Mouse (Mus musculus): ENCODE results near the gene Golga2. TPM values are rescaled to one million over a fixed set of nuclear protein-coding genes. Genes with fewer than 3 reads are reported as not detected.

The Golga2 gene
- total RNA-seq, 2 experiments from 2014 or later = 73.6 to 78.6 TPM

DNA sequence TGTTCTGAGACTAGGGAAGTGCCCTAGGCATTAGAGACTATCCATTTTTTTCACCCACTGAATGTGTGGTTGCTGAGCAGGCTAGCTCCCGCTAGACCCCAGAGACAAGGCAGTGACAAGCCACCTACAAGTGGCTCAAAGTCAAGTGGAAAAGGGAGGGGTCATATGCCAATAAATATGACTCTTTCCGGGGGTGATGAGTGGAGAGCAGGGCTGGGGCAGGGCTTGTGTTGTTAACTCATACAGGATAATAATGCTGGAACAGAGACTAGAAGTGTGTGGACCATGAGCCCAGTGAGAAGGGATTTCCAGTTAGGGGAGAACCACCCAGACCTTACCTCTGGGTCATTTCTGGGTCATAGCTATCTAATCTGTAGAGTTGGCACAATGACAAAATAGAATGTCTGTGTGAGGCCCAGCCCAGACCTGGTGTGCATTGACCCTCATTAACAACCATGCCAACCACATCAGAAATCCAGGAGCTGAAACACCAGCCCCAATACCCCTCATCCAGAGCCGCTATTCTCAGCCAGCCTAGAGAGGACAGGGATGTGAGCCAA lies 67.2 kb downstream of the Golga2 start:
- intact Hi-C loops (cut with DNase I) = no loop called here
- DNase-seq (ENCODE audit: extremely low spot score in 1 of 2, low spot score in 2 of 2) = no peak

DNA sequence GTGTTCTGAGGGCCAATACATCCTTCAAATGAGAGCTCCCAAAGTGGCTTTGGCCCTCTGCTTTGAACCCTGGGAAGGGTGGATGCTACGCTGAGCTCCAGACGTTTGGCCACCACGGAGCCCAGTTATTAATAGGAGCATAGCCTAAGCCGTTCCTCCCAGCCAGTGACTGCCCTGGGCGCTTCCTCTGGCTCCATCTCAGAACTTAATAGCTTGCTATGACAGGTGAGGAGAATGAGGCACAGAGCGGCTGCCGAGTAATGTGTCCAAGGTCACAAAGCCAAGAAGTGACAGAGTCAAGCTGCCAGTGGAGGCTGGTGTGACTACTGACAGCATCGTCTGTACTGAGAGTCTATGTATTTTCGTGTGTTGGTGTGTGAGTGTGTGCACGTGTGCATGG lies 69.0 kb downstream of the Golga2 start:
- intact Hi-C loops (cut with DNase I) = no loop called here
- DNase-seq (ENCODE audit: extremely low spot score in 1 of 2, low spot score in 2 of 2) = no peak

Small RNA genes within 50 kb of the gene (microRNA-seq; reads per million reads assigned to microRNA genes)
- gene Gm23363 (not detected), gene Mir199b (2.3 reads per million)

Other genes starting within 250 kb of the Golga2 start
- gene Fam78a, start 202.5 kb upstream of the Golga2 start, total RNA-seq (2021) = 1 to 10 TPM; 1.2 to 2.3 TPM
- 10 to 100 TPM; 18.7 to 22.9 TPM for gene Plpp7, start 191.9 kb upstream of the Golga2 start, total RNA-seq (2021)
- 100 to 1,000 TPM; 274 to 285 TPM for gene Prrc2b, start 136.3 kb upstream of the Golga2 start, total RNA-seq (2021)
- gene Pomt1, start 50.8 kb upstream of the Golga2 start, total RNA-seq (2021) = 10 to 100 TPM; 27.2 to 29.0 TPM
- gene Uck1, start 27.2 kb upstream of the Golga2 start, total RNA-seq (2021) = 10 to 100 TPM; 65.2 to 74.9 TPM
- 100 to 1,000 TPM; 233 to 242 TPM for gene Swi5, start 691 bp downstream of the Golga2 start, total RNA-seq (2021)
- 10 to 100 TPM; 65.2 to 75.1 TPM for gene Ciz1, start 64.9 kb downstream of the Golga2 start, total RNA-seq (2021)
- gene Dnm1, start 66.0 kb downstream of the Golga2 start, total RNA-seq (2021) = 100 to 1,000 TPM; 707 to 727 TPM
- 100 to 1,000 TPM; 168 to 176 TPM for gene 1110008P14Rik, start 94.6 kb downstream of the Golga2 start, total RNA-seq (2021)
- gene Lcn2, start 100.9 kb downstream of the Golga2 start, total RNA-seq (2021) = 1 to 10 TPM; 1.7 to 3.4 TPM
- gene Ptges2, start 108.5 kb downstream of the Golga2 start, total RNA-seq (2021) = 10 to 100 TPM; 46.5 to 46.9 TPM
- gene Naif1, start 163.1 kb downstream of the Golga2 start, total RNA-seq (2021) = 1 to 10 TPM; 3.3 to 3.7 TPM
- gene Slc25a25, start 164.1 kb downstream of the Golga2 start, total RNA-seq (2021) = 10 to 100 TPM; 48.9 to 51.3 TPM
- gene Fam102a, start 247.9 kb downstream of the Golga2 start, total RNA-seq (2021) = 10 to 100 TPM; 28.2 to 28.9 TPM